Comparison of ENCODE assay signal across 8 mouse cellular contexts in genomic region chr11:88849732-88850131, GRCm38 (mm10). TPM values are rescaled to one million over a fixed set of nuclear protein-coding genes. Genes with fewer than 3 reads are reported as not detected.
A peak's percentile ranks its signal among the peaks of the same experiment; 100 is the strongest.
DNase-seq lines count a peak whose midpoint lies in the region; TF ChIP-seq lines count a peak whose summit lies in the region.

No protein-coding gene starts in this region.

- no peak for TF ChIP-seq CTCF in testis, adult 2 months (IDR thresholded peaks at IDR 0.05; ENCODE audit: control insufficient read depth, insufficient read depth, insufficient replicate concordance, low read depth, low read length)

- H3K4me3 ChIP-seq in testis, adult 2 months (ENCODE audit: control insufficient read depth, low read depth, low read length) = peak overlapping the region; percentile 85

- H3K27ac ChIP-seq in testis, adult 2 months (ENCODE audit: control insufficient read depth, insufficient read depth, low read depth, low read length) = peak overlapping the region; percentile 10

- no peaks in the 10 kb centered on the region for H3K27me3 ChIP-seq in testis, adult 2 months (ENCODE audit: control insufficient read depth, insufficient read depth, low read length)

- no peak for TF ChIP-seq POLR2A in testis, adult 2 months (IDR thresholded peaks at IDR 0.05; ENCODE audit: control insufficient read depth, low read depth, low read length)

- peak; percentile 91 for DNase-seq in heart, adult 11 months
- no peak for DNase-seq in heart, adult 9 months (ENCODE audit: low spot score in 2 of 2)
- no peak for DNase-seq in testis, postnatal 14 days (ENCODE audit: low spot score)
- peak; percentile 65 for DNase-seq in kidney, adult 9 months
- DNase-seq in spleen, adult 18-20 months = no peak
- no peak for DNase-seq in embryo, embryonic 10.5 days (ENCODE audit: low spot score)
- no peak for DNase-seq in thymus, postnatal 25 days

- H3K36me3 ChIP-seq in testis, adult 2 months (ENCODE audit: control insufficient read depth, insufficient read depth, low read length) = no peaks in the 10 kb centered on the region

- peaks cover 4% of the 10 kb centered on the region for H3K4me1 ChIP-seq in testis, adult 2 months (ENCODE audit: control insufficient read depth, insufficient read depth, low read length)

RNA-seq across cellular contexts. Expression of gene Akap1, which starts 14.7 kb away (rescaled TPM):
- polyA plus RNA-seq in testis, adult 2 months (2012; rRNA removed) = 535 and 558 TPM in 2 replicates

Comparison
In these comparisons a context has a peak if more than half of its experiments do, and no peak if none do; other contexts are left out.
1. DNase-seq: peak in heart, adult 11 months (single experiment) and kidney, adult 9 months (single experiment); none in heart, adult 9 months (0 of 2), testis, postnatal 14 days (single experiment), spleen, adult 18-20 months (0 of 2), embryo, embryonic 10.5 days (single experiment) and thymus, postnatal 25 days (single experiment).